Mouse (Mus musculus) forebrain, embryonic 12.5 days (tissue): ENCODE data around the gene Ubtd1. TPM values are rescaled to one million over a fixed set of nuclear protein-coding genes. Genes with fewer than 3 reads are reported as not detected.
A peak's percentile ranks its signal among the peaks of the same experiment; 100 is the strongest.

Source experiments
- ATAC-seq: fragments of 200-750 bp; cut with Nextera tagmentation; 2 replicates; pipeline ENCODE4 v1.8.0; 2017; ENCODE audit warnings: moderate TSS enrichment; ENCODE audit not compliant: low FRiP score
- H3K27ac ChIP-seq: fragments of 300-500 bp; sonication (generic); 2 replicates; pipeline ENCODE4 v1.5.1; 2016; ENCODE audit warnings: mild to moderate bottlenecking
- H3K27me3 ChIP-seq: fragments of 300-500 bp; sonication (generic); 2 replicates; pipeline ENCODE4 v1.6.1; 2016; ENCODE audit warnings: mild to moderate bottlenecking
- H3K36me3 ChIP-seq: fragments of 300-500 bp; sonication (generic); replicated peaks from 2 replicates; pipeline ENCODE4 v1.6.1; 2016; ENCODE audit warnings: mild to moderate bottlenecking
- H3K4me1 ChIP-seq: fragments of 300-500 bp; sonication (generic); 2 replicates; pipeline ENCODE4 v1.6.1; 2016
- H3K4me2 ChIP-seq: fragments of 300-500 bp; sonication (generic); 2 replicates; pipeline ENCODE4 v1.6.1; 2016; ENCODE audit warnings: mild to moderate bottlenecking, moderate library complexity
- H3K4me3 ChIP-seq: fragments of 300-500 bp; sonication (generic); replicated peaks from 2 replicates; pipeline ENCODE4 v1.5.1; 2016; ENCODE audit warnings: mild to moderate bottlenecking
- H3K9ac ChIP-seq: fragments of 300-500 bp; sonication (generic); 2 replicates; pipeline ENCODE4 v1.6.1; 2016; ENCODE audit warnings: mild to moderate bottlenecking
- H3K9me3 ChIP-seq: fragments of 300-500 bp; sonication (generic); 2 replicates; pipeline ENCODE4 v1.6.1; 2016
- WGBS: fragments of 180-500 bp; shearing (Covaris S2); methylation state at CpG from one replicate; pipeline ENCODE4 v1.1.7; 2016; 5-methylcytosine and 5-hydroxymethylcytosine counted together
- polyA plus RNA-seq: library from polyadenylated mRNA; unstranded; fragments of >200 nt; fragmentation: Nextera tagmentation; extraction: Ambion mirVana; gene quantifications from 2 replicates; pipeline ENCODE4 v1.2.1, GENCODE M21; 2016

The Ubtd1 gene
- polyA plus RNA-seq, 1 experiment from 2014 or later = 7.1 TPM

DNA sequence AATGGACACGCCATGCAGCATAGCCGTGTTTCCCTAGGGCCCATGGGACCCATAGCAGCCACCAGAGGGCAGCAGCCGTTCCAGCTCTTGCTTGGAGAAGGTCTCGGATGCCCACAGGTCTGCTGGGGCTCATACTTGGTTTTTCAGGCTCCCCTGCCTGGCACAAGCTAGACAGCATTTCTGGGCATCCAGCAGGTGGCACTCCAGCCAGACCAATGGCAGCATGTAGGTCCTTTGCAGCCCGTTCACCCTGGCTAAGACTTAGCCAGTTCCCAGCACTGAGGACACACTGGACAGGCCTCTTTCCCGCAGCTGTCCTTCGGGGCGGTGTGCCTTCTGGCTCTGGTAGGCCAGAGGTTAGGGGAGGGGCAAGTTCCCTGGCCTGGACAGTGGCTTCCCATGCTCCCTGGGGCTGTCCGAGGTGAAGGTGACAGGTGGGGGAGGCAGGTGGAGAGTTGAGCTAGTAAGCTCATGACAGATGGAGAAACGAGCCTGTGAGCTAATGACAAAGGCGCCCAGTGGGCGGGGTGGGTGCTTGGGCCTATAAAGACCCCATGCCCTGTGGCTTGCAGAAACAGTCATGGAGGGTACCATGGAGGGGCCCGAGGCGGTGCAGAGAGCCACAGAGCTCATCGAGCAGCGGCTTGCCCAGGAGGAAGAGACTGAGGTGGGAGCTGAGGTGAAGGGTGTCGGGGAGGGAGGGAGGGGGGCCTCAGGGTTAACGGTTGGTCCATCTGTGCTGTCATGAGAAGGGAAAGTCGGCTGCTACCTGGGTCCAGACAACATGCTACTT, 54.1 kb downstream of the Ubtd1 start, which contains the start of gene Ankrd2:
TSS of gene Ankrd2 (plus strand) at position 545 of the 793 bp plus-strand sequence.
- no peaks in the 10 kb centered on the region for H3K4me1 ChIP-seq
- H3K4me3 ChIP-seq = no peak within 1 kb of the TSS
- WGBS = 66% methylated on average over 19 of the region's 19 CpGs
- H3K4me2 ChIP-seq = no peak within 1 kb of the TSS
- no peak within 1 kb of the TSS for H3K27ac ChIP-seq
- no peak within 1 kb of the TSS for H3K9ac ChIP-seq
- H3K9me3 ChIP-seq = no peaks in the 10 kb centered on the region
- H3K36me3 ChIP-seq = 0 out of 2 replicates have a peak, but pooled peaks cover 3% of the 10 kb centered on the region
- 0 out of 2 replicates have a peak, but pooled peaks cover 5% of the 10 kb centered on the region for H3K27me3 ChIP-seq
- peak; percentile 84; the same call in 1 of the 2 replicates for ATAC-seq

DNA sequence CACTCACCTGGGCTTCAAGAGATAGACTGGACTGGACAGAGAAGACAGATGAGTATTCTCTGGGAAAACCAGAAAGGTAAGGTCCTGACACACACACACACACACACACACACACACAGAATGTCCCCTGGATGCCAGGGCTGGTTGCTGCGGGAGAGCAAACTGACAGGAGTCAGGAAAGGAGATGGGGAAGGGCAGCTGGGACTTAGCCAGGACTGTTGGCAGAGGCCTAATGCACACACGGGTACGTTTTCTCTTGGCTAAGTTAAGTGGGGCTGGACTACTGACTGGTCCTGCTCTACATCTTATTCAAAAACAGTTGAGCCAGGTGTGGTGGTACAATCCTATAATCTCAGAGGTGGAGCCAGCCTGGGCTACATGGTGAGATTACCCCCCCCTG, 54.8 kb downstream of the Ubtd1 start:
- no peaks in the 10 kb centered on the region for H3K4me1 ChIP-seq
- ATAC-seq = no peak
- H3K9me3 ChIP-seq = no peaks in the 10 kb centered on the region
- H3K36me3 ChIP-seq = 0 out of 2 replicates have a peak, but pooled peaks cover 3% of the 10 kb centered on the region
- no peak overlapping the region for H3K4me2 ChIP-seq
- WGBS = 92% methylated on average over 3 of the region's 3 CpGs
- no peak overlapping the region for H3K27ac ChIP-seq
- 0 out of 2 replicates have a peak, but pooled peaks cover 5% of the 10 kb centered on the region for H3K27me3 ChIP-seq
- no peak overlapping the region for H3K4me3 ChIP-seq
- no peak overlapping the region for H3K9ac ChIP-seq

DNA sequence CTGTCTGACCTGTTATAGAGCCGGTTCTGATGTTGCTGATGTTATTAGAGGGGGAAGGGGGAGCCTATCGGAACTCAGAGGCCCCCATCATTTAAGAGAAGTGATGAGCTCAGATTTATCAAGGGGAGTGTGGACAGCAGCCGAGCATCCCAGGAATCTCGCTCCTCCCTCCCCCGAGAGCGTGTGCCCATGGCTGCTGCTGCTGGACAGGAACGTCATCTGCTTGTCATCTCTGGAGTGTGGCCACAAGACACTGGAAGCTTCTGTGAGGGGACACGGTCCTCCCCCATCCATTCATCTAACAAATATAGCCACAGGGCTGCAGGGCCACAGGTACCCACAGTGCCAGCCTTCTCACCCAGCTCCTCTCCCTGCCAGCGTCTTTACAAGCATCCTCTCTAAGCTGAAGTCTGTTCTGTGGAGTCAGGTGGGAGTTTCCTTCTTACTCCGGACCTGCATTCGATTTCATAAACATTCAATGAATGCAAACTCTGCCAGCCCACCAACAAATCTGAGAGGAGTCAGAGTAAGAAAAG, 55.7 kb downstream of the Ubtd1 start:
- 82% methylated on average over 11 of the region's 11 CpGs for WGBS
- no peak for ATAC-seq
- 0 out of 2 replicates have a peak, but pooled peaks cover 3% of the 10 kb centered on the region for H3K36me3 ChIP-seq

DNA sequence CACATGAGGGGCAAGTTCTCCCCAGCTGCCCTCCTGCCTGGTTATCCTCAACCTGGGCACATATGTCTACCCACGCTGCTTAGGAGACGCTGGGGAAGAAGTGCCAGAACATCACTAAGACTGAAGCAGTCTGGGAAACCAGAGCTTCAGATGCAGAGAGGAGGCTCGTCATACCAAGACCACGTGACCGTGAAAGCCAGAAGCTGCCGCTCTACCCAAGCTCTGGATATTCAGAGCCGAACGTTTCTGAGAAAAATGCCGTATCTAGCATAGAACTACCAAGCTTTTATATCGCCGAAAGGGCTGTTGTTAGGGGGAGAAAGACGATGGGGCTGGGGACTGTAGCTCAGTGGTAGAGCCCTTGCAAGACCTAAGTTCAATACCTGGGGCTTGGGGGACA, 56.7 kb downstream of the Ubtd1 start:
- no peaks in the 10 kb centered on the region for H3K9me3 ChIP-seq
- 89% methylated on average over 12 of the region's 12 CpGs for WGBS
- no peak for ATAC-seq
- H3K4me1 ChIP-seq = no peaks in the 10 kb centered on the region
- no peak overlapping the region for H3K4me3 ChIP-seq
- H3K4me2 ChIP-seq = no peak overlapping the region
- H3K36me3 ChIP-seq = 0 out of 2 replicates have a peak, but pooled peaks cover 3% of the 10 kb centered on the region
- 0 out of 2 replicates have a peak, but pooled peaks cover 7% of the 10 kb centered on the region for H3K27me3 ChIP-seq
- no peak overlapping the region for H3K27ac ChIP-seq
- no peak overlapping the region for H3K9ac ChIP-seq

More for the DNA sequence above, 55.7 kb downstream of the Ubtd1 start:
- Histone ChIP-seq H3K9ac (no peak overlapping the region), H3K27ac (no peak overlapping the region), H3K4me2 (no peak overlapping the region), H3K9me3 (no peaks in the 10 kb centered on the region), H3K4me3 (no peak overlapping the region), H3K4me1 (no peaks in the 10 kb centered on the region), H3K27me3 (0 out of 2 replicates have a peak, but pooled peaks cover 7% of the 10 kb centered on the region)

DNA sequence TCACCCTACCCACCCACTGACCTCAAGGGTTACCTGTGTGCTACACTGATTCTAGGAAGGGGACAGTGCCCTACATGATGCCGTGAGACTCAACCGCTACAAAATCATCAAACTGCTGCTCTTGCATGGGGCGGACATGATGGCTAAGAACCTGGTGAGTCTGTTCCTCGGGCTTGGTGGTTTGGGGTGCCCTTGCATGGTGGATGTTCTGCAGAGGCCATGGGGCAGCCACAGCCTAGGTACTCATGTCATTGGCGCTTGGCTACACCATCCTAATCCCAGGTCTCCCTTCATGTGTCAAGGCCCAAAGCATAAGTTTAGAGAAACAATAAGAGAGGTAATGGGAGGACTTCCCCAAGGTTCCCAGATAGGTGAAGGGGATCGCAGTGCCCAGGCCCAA, 62.4 kb downstream of the Ubtd1 start:
- Histone ChIP-seq H3K27me3 (0 out of 2 replicates have a peak, but pooled peaks cover 13% of the 10 kb centered on the region), H3K4me2 (no peak overlapping the region), H3K9ac (no peak overlapping the region), H3K27ac (no peak overlapping the region), H3K4me3 (no peak overlapping the region), H3K36me3 (no peaks in the 10 kb centered on the region), H3K4me1 (peaks cover 3% of the 10 kb centered on the region; the same call in 1 of the 2 replicates), H3K9me3 (no peaks in the 10 kb centered on the region)
- WGBS = 95% methylated on average over 6 of the region's 6 CpGs
- ATAC-seq = no peak

DNA sequence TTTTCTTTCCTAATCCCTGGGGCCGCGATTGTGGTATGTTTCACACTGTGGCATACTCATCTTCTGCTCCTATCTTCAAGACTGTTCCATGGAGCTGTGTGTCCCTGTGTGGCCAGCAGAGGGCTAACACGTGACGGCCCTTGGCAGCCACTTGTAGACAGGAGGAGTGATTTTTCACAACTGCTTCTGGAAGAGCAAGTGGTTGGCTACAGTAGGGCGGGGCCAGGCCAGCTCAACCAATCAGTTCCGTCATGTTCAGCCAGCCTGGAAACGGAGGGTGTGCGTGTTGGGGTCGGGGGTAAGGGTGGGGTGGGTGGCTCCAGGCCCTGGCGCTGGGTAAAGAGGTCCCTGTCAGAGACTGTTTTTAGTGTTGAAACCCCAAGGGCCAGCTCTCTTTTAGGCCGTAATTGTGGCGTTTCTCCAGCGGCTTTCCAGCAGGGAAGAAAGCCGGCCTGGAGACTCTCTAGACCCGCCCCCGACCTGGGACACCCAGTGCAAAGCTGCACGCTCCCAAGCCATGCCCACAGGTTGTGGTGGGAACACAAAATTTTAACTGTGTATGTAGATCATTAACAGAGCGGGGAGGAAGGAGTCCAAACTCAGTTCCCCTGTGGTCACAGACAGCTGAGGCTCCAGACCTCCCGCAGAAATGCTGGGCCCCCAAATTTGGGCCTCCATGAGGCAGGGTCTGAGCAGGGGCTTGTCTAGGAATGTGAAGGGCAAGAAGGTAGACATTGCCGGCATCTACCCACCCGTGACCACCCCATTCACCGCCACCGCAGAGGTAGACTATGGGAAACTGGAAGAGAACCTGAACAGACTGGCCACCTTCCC, 63.9 kb downstream of the Ubtd1 start, which contains the start of gene Hoga1:
TSS of gene Hoga1 (plus strand) at position 342 of the 834 bp plus-strand sequence.
- no peaks in the 10 kb centered on the region for H3K9me3 ChIP-seq
- H3K36me3 ChIP-seq = no peaks in the 10 kb centered on the region
- peak within 1 kb of the TSS; percentile 53 for H3K4me2 ChIP-seq
- 26% methylated on average over 23 of the region's 23 CpGs for WGBS
- peak; percentile 84 for ATAC-seq
- 0 out of 2 replicates have a peak within 1 kb of the TSS, but pooled peaks have one; percentile 5 for H3K9ac ChIP-seq
- H3K4me3 ChIP-seq = peak within 1 kb of the TSS; percentile 32
- H3K27ac ChIP-seq = no peak within 1 kb of the TSS
- 0 out of 2 replicates have a peak, but pooled peaks cover 8% of the 10 kb centered on the region for H3K27me3 ChIP-seq
- peaks cover 3% of the 10 kb centered on the region; the same call in 1 of the 2 replicates for H3K4me1 ChIP-seq

DNA sequence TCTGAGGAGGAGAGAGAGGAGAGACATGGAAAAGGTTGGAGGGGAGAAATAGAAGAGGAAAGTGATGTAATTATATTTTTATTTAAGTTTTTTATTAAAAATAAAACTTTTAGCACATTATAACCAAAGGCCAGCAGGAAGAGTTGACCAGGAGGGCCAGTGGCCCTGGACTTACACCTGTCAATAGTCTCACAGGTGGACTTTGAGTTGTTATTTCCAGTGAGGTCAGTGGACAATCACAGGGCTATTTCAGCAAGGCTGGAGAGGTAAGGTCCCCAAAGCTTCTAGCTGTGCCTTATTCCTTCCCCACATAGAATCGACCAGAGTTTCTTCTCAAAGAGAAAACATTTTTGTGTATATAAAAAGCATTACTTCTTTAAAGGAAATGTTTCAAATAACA, 68.7 kb downstream of the Ubtd1 start:
- Histone ChIP-seq H3K27me3 (0 out of 2 replicates have a peak, but pooled peaks cover 6% of the 10 kb centered on the region), H3K4me2 (no peak overlapping the region), H3K9ac (no peak overlapping the region), H3K36me3 (no peaks in the 10 kb centered on the region), H3K27ac (no peak overlapping the region), H3K4me1 (peaks cover 3% of the 10 kb centered on the region; the same call in 1 of the 2 replicates), H3K9me3 (no peaks in the 10 kb centered on the region), H3K4me3 (no peak overlapping the region)
- WGBS = 79% methylated on average over 1 of the region's 1 CpGs
- no peak for ATAC-seq

DNA sequence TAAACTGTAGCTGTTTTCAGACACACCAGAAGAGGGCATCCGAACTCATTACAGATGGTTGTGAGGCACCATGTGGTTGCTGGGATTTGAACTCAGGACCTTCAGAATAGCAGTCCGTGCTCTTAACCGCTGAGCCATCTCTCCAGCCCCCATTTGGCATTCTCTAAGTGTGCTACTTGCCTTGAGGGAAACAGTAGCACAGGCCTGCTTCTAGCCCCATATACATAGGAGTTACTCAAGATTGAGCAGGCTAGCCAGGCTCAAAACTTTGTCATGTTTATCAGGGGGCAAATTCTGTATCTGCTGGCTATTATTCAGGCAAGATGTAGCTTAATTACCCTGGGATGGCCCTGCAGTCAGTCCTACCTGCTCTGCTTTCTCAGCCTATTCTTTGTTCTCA, 69.8 kb downstream of the Ubtd1 start:
- no peaks in the 10 kb centered on the region for H3K36me3 ChIP-seq

DNA sequence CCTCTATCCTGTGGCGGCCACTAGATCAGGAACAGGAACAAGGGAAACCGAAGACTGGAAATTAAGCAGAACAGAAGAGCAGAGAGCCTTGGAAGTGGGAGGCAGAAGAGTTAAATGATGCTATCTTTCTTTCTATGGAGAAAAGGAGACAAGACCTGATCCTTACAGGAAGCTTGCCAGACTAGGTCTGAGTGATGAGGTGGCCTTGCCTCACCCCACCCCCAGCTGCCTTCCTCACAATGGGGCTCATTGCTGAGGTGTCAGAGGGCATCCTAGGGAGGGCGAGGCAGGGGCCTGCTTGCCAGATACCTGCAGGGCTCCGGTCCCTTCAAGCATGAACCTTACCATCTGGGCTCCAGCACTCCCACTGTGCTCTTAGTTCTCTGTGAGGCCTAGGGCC, 70.4 kb downstream of the Ubtd1 start, which contains the start of gene 4933411K16Rik:
TSS of gene 4933411K16Rik (plus strand) at position 301 of the 400 bp plus-strand sequence.
- Histone ChIP-seq H3K9ac (no peak within 1 kb of the TSS), H3K4me2 (no peak within 1 kb of the TSS), H3K27ac (no peak within 1 kb of the TSS), H3K36me3 (no peaks in the 10 kb centered on the region), H3K9me3 (no peaks in the 10 kb centered on the region), H3K4me1 (no peaks in the 10 kb centered on the region), H3K27me3 (no peaks in the 10 kb centered on the region), H3K4me3 (no peak within 1 kb of the TSS)
- no peak for ATAC-seq
- 78% methylated on average over 4 of the region's 4 CpGs for WGBS

More for the DNA sequence above, 69.8 kb downstream of the Ubtd1 start:
- H3K9ac ChIP-seq = no peak overlapping the region
- ATAC-seq = no peak
- no peaks in the 10 kb centered on the region for H3K27me3 ChIP-seq
- WGBS = 86% methylated on average over 3 of the region's 3 CpGs
- H3K4me3 ChIP-seq = no peak overlapping the region
- no peak overlapping the region for H3K27ac ChIP-seq
- no peak overlapping the region for H3K4me2 ChIP-seq
- H3K9me3 ChIP-seq = no peaks in the 10 kb centered on the region
- H3K4me1 ChIP-seq = no peaks in the 10 kb centered on the region

DNA sequence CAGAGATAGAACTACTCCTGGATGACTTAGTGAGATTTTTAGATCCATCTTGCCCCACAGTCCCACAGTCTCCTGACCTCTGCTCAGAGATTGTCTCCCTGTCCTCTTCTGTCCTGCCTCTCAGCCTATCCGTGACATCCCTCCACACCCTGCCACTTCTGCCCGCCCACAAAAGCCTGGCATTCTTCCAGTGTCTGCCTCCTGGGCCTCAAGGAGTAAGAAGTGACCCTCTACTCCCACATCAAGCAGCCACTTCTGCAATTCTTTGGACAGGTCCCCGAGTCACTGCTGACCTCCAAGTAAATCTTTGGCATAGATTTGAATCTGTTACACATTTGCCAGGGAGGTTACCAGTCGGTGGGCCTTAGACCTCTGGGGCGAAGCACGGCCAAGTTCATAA, 72.7 kb downstream of the Ubtd1 start:
- no peak overlapping the region for H3K4me3 ChIP-seq
- H3K4me2 ChIP-seq = no peak overlapping the region
- H3K9me3 ChIP-seq = no peaks in the 10 kb centered on the region
- no peak for ATAC-seq
- WGBS = 89% methylated on average over 6 of the region's 6 CpGs
- H3K27ac ChIP-seq = no peak overlapping the region
- no peaks in the 10 kb centered on the region for H3K4me1 ChIP-seq
- H3K27me3 ChIP-seq = no peaks in the 10 kb centered on the region
- H3K36me3 ChIP-seq = no peaks in the 10 kb centered on the region
- H3K9ac ChIP-seq = no peak overlapping the region

DNA sequence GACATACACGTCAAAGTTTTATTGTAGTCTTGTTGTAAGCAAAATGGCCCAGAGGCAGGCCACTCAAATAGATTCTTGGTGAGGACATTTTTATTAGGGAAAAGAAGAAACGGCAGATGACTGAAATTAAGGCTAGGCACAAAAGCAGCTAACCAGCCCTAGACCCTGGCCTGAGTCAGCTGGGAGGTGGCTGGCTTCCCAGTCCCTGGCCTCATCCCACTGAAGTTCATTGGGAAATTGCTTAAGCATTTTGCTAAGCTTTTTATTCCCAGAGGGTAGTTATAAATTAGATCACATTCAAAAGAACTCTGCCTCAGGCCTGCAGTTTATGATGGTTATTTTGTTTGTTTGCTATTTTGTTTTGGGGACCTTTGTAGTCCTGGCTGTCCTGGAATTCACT, 74.3 kb downstream of the Ubtd1 start:
- Histone ChIP-seq H3K4me3 (no peak overlapping the region), H3K27me3 (no peaks in the 10 kb centered on the region), H3K4me1 (no peaks in the 10 kb centered on the region), H3K27ac (no peak overlapping the region), H3K9ac (no peak overlapping the region), H3K9me3 (no peaks in the 10 kb centered on the region), H3K4me2 (no peak overlapping the region), H3K36me3 (no peaks in the 10 kb centered on the region)
- ATAC-seq = no peak
- 82% methylated on average over 2 of the region's 2 CpGs for WGBS
